In the genomic region with DNA sequence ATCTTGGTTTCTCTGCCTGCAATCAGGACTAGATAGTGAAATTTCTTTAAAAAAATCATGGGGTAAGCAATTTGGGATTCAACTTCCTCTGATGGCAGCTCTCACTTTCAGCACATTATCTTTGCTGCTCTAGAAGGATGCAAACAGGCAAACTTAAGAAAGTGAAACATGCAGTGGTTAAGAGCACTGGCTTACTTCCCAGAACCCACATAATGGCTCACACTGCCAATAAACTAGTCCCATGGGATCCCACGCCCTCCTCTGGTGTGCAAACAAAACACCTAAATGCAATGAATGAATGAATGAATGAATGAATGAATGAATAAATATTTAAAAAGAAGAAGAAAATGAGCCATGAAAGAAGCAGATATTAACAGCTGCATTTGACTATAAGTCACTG, we compare ENCODE assay signal across 13 mouse cellular contexts.
"Had no signal": no experiment of that assay in that cellular context is flagged by ENCODE, and none has a peak within 500 bp of the region (broad histone marks: within the 10 kb centered on the region; RNA-seq: fewer than 3 reads in every experiment).

No protein-coding gene starts in this region.

- H3K27me3 ChIP-seq: megakaryocyte, embryonic 14.5 days; neural tube, embryonic 12.5 days; stomach, embryonic 15.5 days had no signal

- DNase-seq: lung, adult 18-20 months; lung, embryonic 14.5 days; lung, postnatal 10 days; lung, postnatal 4 days; midbrain, embryonic 14.5 days; right cerebral cortex, postnatal 14 days; thymus, adult 2 months; thymus, postnatal 25 days; thymus, postnatal 4 days had no signal

- H3K4me3 ChIP-seq: megakaryocyte, embryonic 14.5 days; neural tube, embryonic 12.5 days; stomach, embryonic 15.5 days had no signal

- ATAC-seq: midbrain, embryonic 16.5 days had no signal

- H3K36me3 ChIP-seq: neural tube, embryonic 12.5 days; stomach, embryonic 15.5 days had no signal
